Mouse (Mus musculus) heart, embryonic 15.5 days (tissue): Measurements from ENCODE around the gene Cacna1d. TPM values are rescaled to one million over a fixed set of nuclear protein-coding genes. Genes with fewer than 3 reads are reported as not detected.

ENCODE experiments used
- ATAC-seq: fragments of 200-750 bp; cut with Nextera tagmentation; replicated peaks from 2 replicates; pipeline ENCODE4 v1.8.0; 2017; ENCODE audit warnings: low read depth, moderate TSS enrichment; ENCODE audit not compliant: insufficient number of reproducible peaks, insufficient read depth, low FRiP score
- H3K27ac ChIP-seq: fragments of 300-500 bp; sonication (generic); 2 replicates; pipeline ENCODE4 v1.5.1; 2015; ENCODE audit warnings: mild to moderate bottlenecking, inconsistent platforms
- H3K27me3 ChIP-seq: fragments of 300-500 bp; sonication (generic); 2 replicates; pipeline ENCODE4 v1.6.1; 2015; ENCODE audit warnings: inconsistent platforms
- H3K36me3 ChIP-seq: fragments of 300-500 bp; sonication (generic); 2 replicates; pipeline ENCODE4 v1.6.1; 2015; ENCODE audit warnings: mild to moderate bottlenecking, inconsistent platforms
- H3K4me1 ChIP-seq: fragments of 300-500 bp; sonication (generic); replicated peaks from 2 replicates; pipeline ENCODE4 v1.6.1; 2015; ENCODE audit warnings: inconsistent platforms
- H3K4me2 ChIP-seq: fragments of 300-500 bp; sonication (generic); 2 replicates; pipeline ENCODE4 v1.6.1; 2015; ENCODE audit warnings: inconsistent platforms, mild to moderate bottlenecking, moderate library complexity
- H3K4me3 ChIP-seq: fragments of 300-500 bp; sonication (generic); 2 replicates; pipeline ENCODE4 v1.5.1; 2015; ENCODE audit warnings: mild to moderate bottlenecking, inconsistent platforms
- H3K9ac ChIP-seq: fragments of 300-500 bp; sonication (generic); 2 replicates; pipeline ENCODE4 v1.6.1; 2015; ENCODE audit warnings: mild to moderate bottlenecking, inconsistent platforms
- H3K9me3 ChIP-seq: fragments of 300-500 bp; sonication (generic); replicated peaks from 2 replicates; pipeline ENCODE4 v1.6.1; 2016; ENCODE audit warnings: inconsistent platforms
- WGBS: fragments of 180-500 bp; shearing (Covaris S2); methylation state at CpG from one replicate; pipeline ENCODE4 v1.1.7; 2015; ENCODE audit warnings: mixed read lengths; 5-methylcytosine and 5-hydroxymethylcytosine counted together
- polyA plus RNA-seq: library from polyadenylated mRNA; unstranded; fragments of >200 nt; fragmentation: Nextera tagmentation; extraction: Ambion mirVana; gene quantifications from 2 replicates; pipeline ENCODE4 v1.2.1, GENCODE M21; 2015

The Cacna1d gene
- polyA plus RNA-seq, 1 experiment from 2014 or later: 7.2 TPM

DNA sequence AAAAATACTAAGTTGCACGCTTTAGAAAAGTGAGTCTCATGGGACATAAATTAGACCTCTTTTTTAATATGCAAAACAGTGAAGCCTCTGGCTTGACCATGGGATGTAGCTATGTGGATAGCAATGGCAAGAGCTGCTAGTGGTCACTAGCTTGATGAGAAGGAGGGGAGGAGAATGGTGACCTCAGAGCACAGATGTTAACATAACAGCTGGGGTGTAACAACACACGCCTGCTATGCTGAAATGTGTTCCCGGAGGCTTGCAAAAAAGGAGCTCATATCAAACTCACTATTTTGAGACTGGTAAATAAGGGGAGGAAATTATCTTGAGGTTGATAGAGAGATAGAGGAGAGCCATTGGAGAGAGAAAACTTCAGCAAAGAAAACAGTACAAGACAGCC, 32.4 kb downstream of the Cacna1d start:
- Histone ChIP-seq H3K9me3 (no peaks in the 10 kb centered on the region), H3K27ac (no peak overlapping the region; the same call in 1 of the 2 replicates), H3K4me1 (peaks cover 6% of the 10 kb centered on the region), H3K4me2 (no peak overlapping the region), H3K36me3 (no peaks in the 10 kb centered on the region), H3K4me3 (no peak overlapping the region), H3K9ac (no peak overlapping the region), H3K27me3 (0 out of 2 replicates have a peak, but pooled peaks cover 4% of the 10 kb centered on the region)
- no peak for ATAC-seq
- 65% methylated on average over 3 of the region's 3 CpGs for WGBS

DNA sequence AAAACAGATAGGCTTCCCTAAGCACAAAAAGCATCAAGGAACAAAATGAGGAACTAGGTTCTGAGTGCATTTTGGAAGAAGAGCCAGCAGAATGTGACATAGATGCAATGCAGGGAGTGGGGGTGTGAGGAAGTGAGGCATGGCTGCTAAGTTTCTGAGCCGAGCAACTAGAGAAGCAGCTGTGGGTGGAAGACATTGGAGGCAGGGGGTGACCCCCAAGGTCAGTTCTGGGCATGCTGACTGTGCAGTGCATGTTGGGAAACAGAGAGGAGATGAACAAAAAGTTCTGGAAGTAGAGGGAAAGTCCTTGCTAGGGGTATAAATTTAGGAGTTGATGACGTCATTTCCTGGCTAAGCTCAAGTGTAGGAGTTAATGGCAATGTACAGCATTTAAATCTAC, 33.4 kb downstream of the Cacna1d start:
- H3K9ac ChIP-seq: no peak overlapping the region
- H3K4me3 ChIP-seq: no peak overlapping the region
- 0 out of 2 replicates have a peak, but pooled peaks cover 4% of the 10 kb centered on the region for H3K27me3 ChIP-seq
- peaks cover 6% of the 10 kb centered on the region for H3K4me1 ChIP-seq
- no peak overlapping the region for H3K4me2 ChIP-seq
- 22% methylated on average over 2 of the region's 2 CpGs for WGBS
- ATAC-seq: no peak
- H3K36me3 ChIP-seq: no peaks in the 10 kb centered on the region
- no peak overlapping the region for H3K27ac ChIP-seq
- no peaks in the 10 kb centered on the region for H3K9me3 ChIP-seq

DNA sequence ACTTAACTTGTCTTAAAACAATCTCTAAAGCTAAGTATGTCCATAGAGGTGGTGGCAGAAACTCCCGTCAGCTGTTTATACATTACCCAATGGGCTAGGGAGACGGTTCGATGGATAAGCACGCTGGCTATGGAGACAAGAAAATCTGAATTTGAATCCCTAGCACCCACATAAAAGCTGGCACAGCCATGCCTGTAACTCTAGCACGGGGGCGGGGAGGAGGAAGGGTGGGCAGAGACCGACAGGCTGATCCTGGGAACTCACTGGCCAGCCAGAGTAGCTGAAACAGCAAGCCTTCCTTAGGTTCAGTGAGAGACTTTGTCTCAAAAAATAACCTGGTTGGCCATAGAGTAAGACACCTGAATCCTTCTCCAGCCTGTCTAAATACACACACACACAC, 33.8 kb downstream of the Cacna1d start:
- Histone ChIP-seq H3K36me3 (no peaks in the 10 kb centered on the region), H3K27ac (no peak overlapping the region), H3K9ac (no peak overlapping the region), H3K4me1 (peaks cover 6% of the 10 kb centered on the region), H3K4me3 (no peak overlapping the region), H3K4me2 (no peak overlapping the region), H3K9me3 (no peaks in the 10 kb centered on the region), H3K27me3 (0 out of 2 replicates have a peak, but pooled peaks cover 4% of the 10 kb centered on the region)
- WGBS: 75% methylated on average over 7 of the region's 7 CpGs
- ATAC-seq: no peak

DNA sequence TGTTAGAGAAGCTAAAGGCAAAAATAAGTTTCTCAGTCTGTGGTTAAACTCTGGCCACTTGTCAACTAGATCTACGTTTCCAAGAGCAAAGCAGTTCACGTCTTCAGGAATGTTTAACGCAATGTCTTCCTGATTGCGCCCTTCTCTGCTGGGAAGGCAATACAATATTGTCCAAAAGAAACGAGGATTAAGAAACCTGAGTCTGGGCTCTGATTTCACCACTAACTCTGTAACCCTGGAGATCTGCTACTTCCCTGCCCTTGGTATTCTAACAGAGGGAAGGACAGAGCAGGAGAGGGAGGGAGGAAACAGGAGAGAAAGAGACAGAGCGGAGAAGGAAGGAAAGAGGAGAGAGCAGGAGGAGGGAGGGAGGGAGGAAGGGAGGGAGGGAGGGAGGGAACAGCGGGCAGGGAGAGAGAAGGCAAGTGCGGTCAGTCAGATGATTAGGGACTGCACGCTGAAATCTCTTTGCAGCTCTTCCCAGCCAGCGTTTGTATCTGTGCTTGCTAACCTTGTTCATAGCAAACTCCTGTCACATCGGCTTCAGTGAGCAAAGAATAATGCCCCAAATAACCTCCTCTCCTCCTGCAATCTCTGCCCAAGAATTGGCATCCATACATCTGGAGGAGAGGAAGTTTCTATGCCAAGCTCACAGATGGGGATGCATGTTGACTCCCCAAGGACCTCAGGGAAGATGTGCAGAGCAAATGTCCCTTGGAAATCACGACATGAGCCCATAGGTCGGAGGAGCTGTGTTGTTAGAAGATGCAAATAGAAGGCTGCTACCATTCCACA, 35.3 kb downstream of the Cacna1d start:
- no peak overlapping the region for H3K9ac ChIP-seq
- H3K27ac ChIP-seq: 0 out of 2 replicates have a peak overlapping the region, but pooled peaks have one; percentile 33
- no peak overlapping the region for H3K4me3 ChIP-seq
- no peak for ATAC-seq
- 0 out of 2 replicates have a peak, but pooled peaks cover 4% of the 10 kb centered on the region for H3K27me3 ChIP-seq
- peaks cover 6% of the 10 kb centered on the region for H3K4me1 ChIP-seq
- WGBS: 24% methylated on average over 12 of the region's 13 CpGs
- no peaks in the 10 kb centered on the region for H3K9me3 ChIP-seq
- peak overlapping the region; percentile 31 for H3K4me2 ChIP-seq
- H3K36me3 ChIP-seq: no peaks in the 10 kb centered on the region

DNA sequence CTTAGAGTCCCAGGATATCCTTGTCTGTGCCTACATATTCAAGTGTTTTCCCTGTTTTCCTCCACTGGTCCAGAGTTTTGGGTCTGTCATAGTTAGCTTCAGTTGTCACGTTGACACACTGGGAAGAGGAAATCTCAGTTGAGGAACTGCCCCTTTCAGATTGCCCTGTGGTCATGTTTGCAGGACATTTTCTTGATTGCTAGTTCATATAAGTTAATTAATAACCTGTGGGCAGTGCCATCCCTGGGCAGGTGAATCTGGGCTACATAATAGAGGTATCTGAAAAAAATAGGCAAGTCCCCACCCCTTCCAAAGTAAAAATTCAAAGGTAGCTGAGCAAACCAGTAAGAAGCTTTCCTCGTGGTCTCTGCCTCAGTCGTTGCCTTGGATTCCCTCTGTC, 51.3 kb downstream of the Cacna1d start:
- no peak overlapping the region for H3K27ac ChIP-seq
- no peaks in the 10 kb centered on the region for H3K4me1 ChIP-seq
- no peak for ATAC-seq
- WGBS: 77% methylated on average over 3 of the region's 3 CpGs
- H3K9ac ChIP-seq: no peak overlapping the region
- no peaks in the 10 kb centered on the region for H3K27me3 ChIP-seq
- no peaks in the 10 kb centered on the region for H3K36me3 ChIP-seq
- peaks cover 3% of the 10 kb centered on the region; the same call in 1 of the 2 replicates for H3K9me3 ChIP-seq
- no peak overlapping the region for H3K4me3 ChIP-seq
- no peak overlapping the region for H3K4me2 ChIP-seq

DNA sequence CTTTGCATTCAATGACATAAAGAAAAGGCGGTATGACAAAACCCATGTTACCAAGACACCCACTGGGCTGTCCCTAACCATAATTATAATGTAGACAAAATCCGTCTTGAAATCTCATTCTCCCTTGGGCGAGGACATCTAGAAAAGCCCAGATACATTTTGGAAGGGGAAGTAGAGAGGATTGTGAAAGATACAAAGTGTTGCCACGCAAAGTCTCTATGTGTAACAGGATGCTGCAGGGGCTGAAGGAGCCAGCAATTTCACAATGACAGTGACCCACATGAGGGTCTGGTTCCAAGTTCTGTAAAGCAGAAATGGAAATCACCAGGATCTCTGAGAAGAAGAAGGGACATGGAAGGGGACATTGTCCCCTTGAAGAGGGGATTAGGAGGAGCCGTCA, 55.9 kb downstream of the Cacna1d start:
- H3K27me3 ChIP-seq: no peaks in the 10 kb centered on the region
- 84% methylated on average over 5 of the region's 5 CpGs for WGBS
- no peak for ATAC-seq

DNA sequence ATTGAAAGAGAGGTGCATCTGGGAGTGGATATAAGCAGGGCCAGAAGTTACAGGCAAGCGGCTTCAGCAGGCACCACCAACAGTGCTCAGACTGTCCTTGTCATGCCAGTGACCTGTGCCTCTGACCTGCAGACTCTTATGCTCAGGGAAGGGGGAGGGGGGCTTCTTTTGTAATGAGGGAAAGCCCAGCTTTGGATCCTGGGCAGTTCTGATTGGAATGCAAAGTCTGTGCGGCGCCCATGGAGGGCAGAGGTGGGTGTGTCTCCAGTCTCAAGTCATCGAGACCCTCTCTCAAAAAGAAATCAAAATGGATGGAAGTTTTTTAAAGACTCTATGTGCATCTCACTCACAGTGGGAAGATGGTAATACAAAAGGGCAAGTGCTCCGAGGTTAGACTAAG, 60.8 kb downstream of the Cacna1d start:
- ATAC-seq: no peak
- Histone ChIP-seq H3K4me1 (peaks cover 11% of the 10 kb centered on the region), H3K9ac (no peak overlapping the region), H3K27me3 (no peaks in the 10 kb centered on the region), H3K36me3 (no peaks in the 10 kb centered on the region), H3K9me3 (no peaks in the 10 kb centered on the region), H3K4me3 (no peak overlapping the region), H3K4me2 (no peak overlapping the region), H3K27ac (no peak overlapping the region)
- WGBS: 69% methylated on average over 5 of the region's 5 CpGs

More for the DNA sequence above, 55.9 kb downstream of the Cacna1d start:
- Histone ChIP-seq H3K27ac (no peak overlapping the region), H3K9ac (no peak overlapping the region), H3K4me1 (no peaks in the 10 kb centered on the region), H3K4me2 (no peak overlapping the region), H3K36me3 (no peaks in the 10 kb centered on the region), H3K9me3 (peaks cover 3% of the 10 kb centered on the region; the same call in 1 of the 2 replicates), H3K4me3 (no peak overlapping the region)

DNA sequence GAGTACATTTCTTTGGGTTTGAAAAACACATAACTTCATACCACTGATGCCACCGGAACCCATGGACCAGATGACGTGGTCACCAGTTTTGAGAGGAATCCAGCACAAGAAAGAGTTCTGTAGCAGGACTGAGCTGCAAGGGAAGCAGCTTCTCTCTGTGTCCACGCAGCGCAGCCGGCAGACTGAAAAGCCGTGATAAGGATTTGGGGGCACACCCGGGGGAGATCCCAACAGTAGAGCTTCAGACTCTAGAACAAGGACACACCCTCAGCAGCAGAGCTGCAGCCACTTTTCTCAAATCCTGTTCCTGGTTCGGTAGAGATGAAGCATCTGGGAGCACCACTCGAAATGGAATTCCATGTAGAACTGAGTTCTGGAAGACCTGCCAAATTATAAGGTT, 61.2 kb downstream of the Cacna1d start:
- H3K27me3 ChIP-seq: no peaks in the 10 kb centered on the region
- peaks cover 15% of the 10 kb centered on the region for H3K4me1 ChIP-seq
- ATAC-seq: no peak
- H3K4me3 ChIP-seq: no peak overlapping the region
- no peak overlapping the region for H3K27ac ChIP-seq
- 0 out of 2 replicates have a peak overlapping the region, but pooled peaks have one; percentile 5 for H3K4me2 ChIP-seq
- WGBS: 73% methylated on average over 9 of the region's 9 CpGs
- no peak overlapping the region for H3K9ac ChIP-seq
- H3K36me3 ChIP-seq: no peaks in the 10 kb centered on the region
- no peaks in the 10 kb centered on the region for H3K9me3 ChIP-seq

DNA sequence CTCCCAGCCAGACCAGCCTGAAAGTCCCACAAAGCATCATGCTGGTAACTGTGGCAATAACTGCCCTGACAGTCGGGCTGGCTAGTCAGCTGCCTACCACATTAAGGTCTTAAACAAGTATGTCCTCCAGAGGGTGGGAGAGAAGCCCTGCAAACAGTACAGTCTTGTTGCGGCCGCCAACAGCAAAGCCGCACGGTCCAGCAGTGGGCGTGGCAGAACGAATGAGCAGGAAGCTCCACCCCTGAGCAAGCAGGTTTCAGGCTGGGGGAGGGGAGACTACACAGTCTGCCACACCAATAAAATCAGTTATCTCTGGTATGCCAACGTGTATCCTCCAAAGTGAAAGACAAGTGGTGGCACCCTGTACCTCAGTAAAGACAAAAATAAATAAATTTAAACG, 61.6 kb downstream of the Cacna1d start:
- Histone ChIP-seq H3K36me3 (no peaks in the 10 kb centered on the region), H3K9me3 (no peaks in the 10 kb centered on the region), H3K4me3 (no peak overlapping the region), H3K27me3 (no peaks in the 10 kb centered on the region), H3K4me2 (0 out of 2 replicates have a peak overlapping the region, but pooled peaks have one; percentile 5), H3K27ac (no peak overlapping the region), H3K9ac (no peak overlapping the region), H3K4me1 (peaks cover 16% of the 10 kb centered on the region)
- ATAC-seq: no peak
- WGBS: 67% methylated on average over 9 of the region's 9 CpGs

DNA sequence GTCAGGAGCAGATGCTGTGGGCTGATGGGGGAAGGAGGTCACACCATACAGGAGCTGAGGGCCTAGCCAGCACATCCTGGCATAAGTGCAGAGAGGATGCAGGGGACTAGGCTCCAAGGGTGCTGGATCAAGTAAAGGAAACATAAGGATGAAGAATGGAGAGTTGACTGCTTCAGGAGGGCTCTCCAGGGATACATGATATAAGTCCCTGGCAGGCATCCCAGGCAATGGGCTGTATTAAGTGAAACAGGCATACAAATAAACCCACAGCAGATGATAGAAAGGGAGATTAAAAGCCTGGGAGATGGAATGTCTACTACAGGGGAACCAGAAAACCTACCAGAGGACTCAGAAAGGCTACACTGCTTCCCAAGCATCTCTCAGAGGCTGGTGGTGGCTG, 62.5 kb downstream of the Cacna1d start:
- Histone ChIP-seq H3K9ac (no peak overlapping the region), H3K9me3 (no peaks in the 10 kb centered on the region), H3K4me1 (peaks cover 16% of the 10 kb centered on the region), H3K36me3 (no peaks in the 10 kb centered on the region), H3K4me2 (no peak overlapping the region), H3K4me3 (no peak overlapping the region), H3K27ac (no peak overlapping the region), H3K27me3 (no peaks in the 10 kb centered on the region)
- no peak for ATAC-seq

DNA sequence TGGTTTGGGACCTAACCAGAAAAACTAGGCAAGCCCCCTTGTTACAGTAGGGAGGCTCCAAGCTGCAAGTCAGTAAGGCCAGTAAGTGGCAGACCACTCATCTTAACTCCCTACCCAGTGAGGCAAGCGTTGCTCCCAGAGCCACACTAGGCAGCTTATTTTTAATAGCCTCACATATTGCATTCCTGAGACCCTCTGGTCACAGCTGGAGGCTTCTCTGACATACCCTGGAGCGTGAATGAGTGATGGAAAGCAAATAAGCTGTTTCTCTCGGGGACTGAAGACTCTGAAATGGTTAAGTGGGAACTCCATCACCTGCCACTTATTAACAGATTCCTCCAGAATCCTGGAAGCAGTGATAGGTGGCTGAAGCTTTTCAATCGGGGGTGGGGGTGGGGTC, 65.4 kb downstream of the Cacna1d start:
- Histone ChIP-seq H3K4me2 (no peak overlapping the region), H3K27me3 (no peaks in the 10 kb centered on the region), H3K4me1 (peaks cover 16% of the 10 kb centered on the region), H3K9me3 (no peaks in the 10 kb centered on the region), H3K36me3 (no peaks in the 10 kb centered on the region), H3K4me3 (no peak overlapping the region), H3K9ac (no peak overlapping the region), H3K27ac (no peak overlapping the region)
- no peak for ATAC-seq
- 33% methylated on average over 4 of the region's 4 CpGs for WGBS

DNA sequence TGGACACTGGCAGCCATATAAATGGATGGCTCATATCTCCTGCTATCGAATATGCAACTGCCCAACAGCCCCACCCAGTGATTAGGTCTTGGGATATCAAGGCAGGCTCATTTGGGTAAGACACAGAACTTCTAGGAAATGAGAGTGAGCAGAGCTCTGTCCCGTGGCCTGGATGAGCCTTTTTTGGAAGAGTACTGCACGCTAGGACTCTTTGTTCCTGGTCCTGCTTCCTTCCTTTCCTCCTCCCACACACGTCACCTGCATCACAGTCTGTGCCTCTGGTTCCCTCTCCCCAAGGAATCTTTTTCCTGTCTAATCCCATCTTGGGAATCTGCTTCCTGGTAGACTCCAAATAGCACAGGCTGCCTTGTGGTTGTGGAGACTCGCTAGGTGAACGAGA, 66.1 kb downstream of the Cacna1d start:
- Histone ChIP-seq H3K4me1 (peaks cover 16% of the 10 kb centered on the region), H3K27ac (no peak overlapping the region), H3K9ac (no peak overlapping the region), H3K9me3 (no peaks in the 10 kb centered on the region), H3K27me3 (no peaks in the 10 kb centered on the region), H3K36me3 (no peaks in the 10 kb centered on the region), H3K4me2 (no peak overlapping the region), H3K4me3 (no peak overlapping the region)
- WGBS: 35% methylated on average over 6 of the region's 6 CpGs
- ATAC-seq: no peak
